Mouse (Mus musculus) spleen, adult 2 months (tissue): ENCODE data around the gene Vmn2r87.

ENCODE experiments used
- CTCF ChIP-seq: fragments of 200-500 bp; IDR thresholded peaks from 2 replicates; pipeline ENCODE4 v1.5.1; 2011; ENCODE audit warnings: mild to moderate bottlenecking, inconsistent platforms; ENCODE audit not compliant: insufficient read depth, insufficient read length, insufficient replicate concordance; ENCODE audit errors: extremely low read depth
- POLR2A ChIP-seq: fragments of 200-500 bp; IDR thresholded peaks from 2 replicates; pipeline ENCODE4 v1.6.1; 2011; ENCODE audit warnings: low read depth, low read length, inconsistent platforms

GRCm38 (mm10) chr10:130527926-130528325 is 30.7 kb upstream of the Vmn2r87 start:
- TF ChIP-seq POLR2A (no peak), CTCF (no peak)
